Mouse (Mus musculus) bone marrow macrophage, adult 2 months (primary cell): ENCODE results near the gene Sppl3.

Experiments used
- CTCF ChIP-seq: IDR thresholded peaks from 2 replicates; pipeline ENCODE4 v1.5.1; 2012; ENCODE audit warnings: low read depth, mild to moderate bottlenecking, low read length, moderate library complexity
- POLR2A ChIP-seq: IDR thresholded peaks from 2 replicates; pipeline ENCODE4 v1.6.1; 2012; ENCODE audit warnings: mild to moderate bottlenecking, low read depth, low read length, borderline replicate concordance

- no peak for TF ChIP-seq CTCF
- no peak for TF ChIP-seq POLR2A
Observed at GRCm38 (mm10) chr5:115011519-115012261, 753 bp downstream of the Sppl3 start.
